Mouse (Mus musculus) midbrain, embryonic 16.5 days (tissue): ENCODE measurements around the gene Gm27021. TPM values are rescaled to one million over a fixed set of nuclear protein-coding genes. Genes with fewer than 3 reads are reported as not detected.

Experiments used
- ATAC-seq: fragments of 200-750 bp; cut with Nextera tagmentation; 2 replicates; pipeline ENCODE4 v1.8.0; 2017; ENCODE audit warnings: moderate TSS enrichment
- H3K27ac ChIP-seq: fragments of 300-500 bp; sonication (generic); 2 replicates; pipeline ENCODE4 v1.5.1; 2014; ENCODE audit warnings: mild to moderate bottlenecking, low read length, mixed read lengths
- H3K27me3 ChIP-seq: fragments of 300-500 bp; sonication (generic); 2 replicates; pipeline ENCODE4 v1.6.1; 2014; ENCODE audit warnings: low read depth, low read length, mixed read lengths; ENCODE audit not compliant: control insufficient read depth, insufficient read depth
- H3K36me3 ChIP-seq: fragments of 300-500 bp; sonication (generic); 2 replicates; pipeline ENCODE4 v1.6.1; 2014; ENCODE audit warnings: mild to moderate bottlenecking, low read length, moderate library complexity, mixed read lengths; ENCODE audit not compliant: control insufficient read depth, insufficient read depth
- H3K4me1 ChIP-seq: fragments of 300-500 bp; sonication (generic); 2 replicates; pipeline ENCODE4 v1.6.1; 2014; ENCODE audit warnings: mild to moderate bottlenecking, low read length, mixed read lengths; ENCODE audit not compliant: control insufficient read depth, insufficient read depth
- H3K4me2 ChIP-seq: fragments of 300-500 bp; sonication (generic); 2 replicates; pipeline ENCODE4 v1.6.1; 2014; ENCODE audit warnings: mild to moderate bottlenecking, low read length, mixed read lengths
- H3K4me3 ChIP-seq: fragments of 300-500 bp; sonication (generic); 2 replicates; pipeline ENCODE4 v1.5.1; 2014; ENCODE audit warnings: low read depth, mild to moderate bottlenecking, low read length, moderate library complexity, mixed read lengths
- H3K9ac ChIP-seq: fragments of 300-500 bp; sonication (generic); 2 replicates; pipeline ENCODE4 v1.6.1; 2014; ENCODE audit warnings: low read depth, low read length, mixed read lengths
- H3K9me3 ChIP-seq: fragments of 300-500 bp; sonication (generic); replicated peaks from 2 replicates; pipeline ENCODE4 v1.6.1; 2014; ENCODE audit warnings: mild to moderate bottlenecking, low read length, mixed read lengths; ENCODE audit not compliant: control insufficient read depth, poor library complexity, severe bottlenecking
- WGBS: fragments of 180-500 bp; shearing (Covaris S2); extraction: QIAGEN DNeasy Blood & Tissue Kit; methylation state at CpG from one replicate; pipeline ENCODE4 v1.1.7; 2014; 5-methylcytosine and 5-hydroxymethylcytosine counted together
- polyA plus RNA-seq: library from polyadenylated mRNA; unstranded; fragments of >200 nt; fragmentation: Nextera tagmentation; extraction: Ambion mirVana; gene quantifications from 2 replicates; pipeline ENCODE4 v1.2.1, GENCODE M21; 2015

Gm27021 gene
- polyA plus RNA-seq, 1 experiment from 2014 or later: 5.6 TPM

- WGBS: 91% methylated on average over 4 of the region's 4 CpGs
- no peak for ATAC-seq
These were observed 32.2 kb upstream of the Gm27021 start for GRCm38 (mm10) chr8:120700053-120700452.

GRCm38 (mm10) chr8:120699565-120699964, 31.7 kb upstream of the Gm27021 start:
- Histone ChIP-seq H3K9ac (no peak overlapping the region), H3K9me3 (no peaks in the 10 kb centered on the region), H3K4me2 (no peak overlapping the region), H3K27me3 (no peaks in the 10 kb centered on the region; the same call in 1 of the 2 replicates), H3K4me3 (no peak overlapping the region), H3K4me1 (no peaks in the 10 kb centered on the region), H3K36me3 (no peaks in the 10 kb centered on the region), H3K27ac (no peak overlapping the region)
- no peak for ATAC-seq
- 75% methylated on average over 2 of the region's 2 CpGs for WGBS

More at GRCm38 (mm10) chr8:120700053-120700452, 32.2 kb upstream of the Gm27021 start:
- no peak overlapping the region for H3K9ac ChIP-seq
- no peak overlapping the region for H3K4me3 ChIP-seq
- H3K4me1 ChIP-seq: no peaks in the 10 kb centered on the region
- no peak overlapping the region for H3K27ac ChIP-seq
- H3K4me2 ChIP-seq: no peak overlapping the region
- no peaks in the 10 kb centered on the region; the same call in 1 of the 2 replicates for H3K27me3 ChIP-seq
- H3K36me3 ChIP-seq: no peaks in the 10 kb centered on the region
- H3K9me3 ChIP-seq: no peaks in the 10 kb centered on the region

- ATAC-seq: no peak
- H3K27me3 ChIP-seq: no peaks in the 10 kb centered on the region; the same call in 1 of the 2 replicates
- H3K4me1 ChIP-seq: no peaks in the 10 kb centered on the region
- no peak overlapping the region for H3K9ac ChIP-seq
- H3K36me3 ChIP-seq: no peaks in the 10 kb centered on the region
- 79% methylated on average over 6 of the region's 6 CpGs for WGBS
- H3K9me3 ChIP-seq: no peaks in the 10 kb centered on the region
- H3K4me3 ChIP-seq: no peak overlapping the region
- no peak overlapping the region for H3K4me2 ChIP-seq
- no peak overlapping the region for H3K27ac ChIP-seq
These were observed 31.2 kb upstream of the Gm27021 start for GRCm38 (mm10) chr8:120699079-120699478.

GRCm38 (mm10) chr8:120698426-120698825, 30.5 kb upstream of the Gm27021 start:
- no peak overlapping the region for H3K9ac ChIP-seq
- H3K27ac ChIP-seq: no peak overlapping the region
- H3K36me3 ChIP-seq: no peaks in the 10 kb centered on the region
- no peak for ATAC-seq
- no peaks in the 10 kb centered on the region for H3K4me1 ChIP-seq
- H3K27me3 ChIP-seq: no peaks in the 10 kb centered on the region; the same call in 1 of the 2 replicates
- no peak overlapping the region for H3K4me3 ChIP-seq
- no peaks in the 10 kb centered on the region for H3K9me3 ChIP-seq
- no peak overlapping the region for H3K4me2 ChIP-seq
- 81% methylated on average over 7 of the region's 7 CpGs for WGBS

- Histone ChIP-seq H3K9ac (no peak overlapping the region), H3K4me2 (no peak overlapping the region), H3K36me3 (no peaks in the 10 kb centered on the region), H3K27me3 (no peaks in the 10 kb centered on the region; the same call in 1 of the 2 replicates), H3K4me1 (no peaks in the 10 kb centered on the region), H3K4me3 (no peak overlapping the region), H3K9me3 (no peaks in the 10 kb centered on the region), H3K27ac (no peak overlapping the region)
- ATAC-seq: no peak
These were observed 30.0 kb upstream of the Gm27021 start for GRCm38 (mm10) chr8:120697979-120698272.

GRCm38 (mm10) chr8:120697154-120697978, 29.5 kb upstream of the Gm27021 start:
- H3K4me1 ChIP-seq: no peaks in the 10 kb centered on the region
- H3K9me3 ChIP-seq: no peaks in the 10 kb centered on the region
- no peak overlapping the region for H3K4me3 ChIP-seq
- no peaks in the 10 kb centered on the region for H3K36me3 ChIP-seq
- ATAC-seq: no peak
- H3K27me3 ChIP-seq: no peaks in the 10 kb centered on the region; the same call in 1 of the 2 replicates
- H3K4me2 ChIP-seq: no peak overlapping the region
- H3K9ac ChIP-seq: no peak overlapping the region
- 76% methylated on average over 17 of the region's 17 CpGs for WGBS
- H3K27ac ChIP-seq: no peak overlapping the region

GRCm38 (mm10) chr8:120696401-120697153, 28.7 kb upstream of the Gm27021 start:
- no peaks in the 10 kb centered on the region for H3K9me3 ChIP-seq
- 52% methylated on average over 13 of the region's 13 CpGs for WGBS
- no peaks in the 10 kb centered on the region for H3K4me1 ChIP-seq
- H3K27ac ChIP-seq: no peak overlapping the region
- no peaks in the 10 kb centered on the region; the same call in 1 of the 2 replicates for H3K27me3 ChIP-seq
- H3K36me3 ChIP-seq: no peaks in the 10 kb centered on the region
- ATAC-seq: no peak
- H3K9ac ChIP-seq: no peak overlapping the region
- no peak overlapping the region for H3K4me2 ChIP-seq
- H3K4me3 ChIP-seq: no peak overlapping the region

GRCm38 (mm10) chr8:120693861-120694493, 26.1 kb upstream of the Gm27021 start:
- Histone ChIP-seq H3K9me3 (no peaks in the 10 kb centered on the region), H3K4me3 (no peak overlapping the region), H3K27me3 (no peaks in the 10 kb centered on the region), H3K9ac (no peak overlapping the region), H3K36me3 (no peaks in the 10 kb centered on the region), H3K4me1 (no peaks in the 10 kb centered on the region), H3K4me2 (no peak overlapping the region), H3K27ac (no peak overlapping the region)
- ATAC-seq: no peak
- 55% methylated on average over 22 of the region's 22 CpGs for WGBS

- H3K9me3 ChIP-seq: no peaks in the 10 kb centered on the region
These were observed 25.1 kb upstream of the Gm27021 start for GRCm38 (mm10) chr8:120692934-120693333.

More at GRCm38 (mm10) chr8:120692934-120693333, 25.1 kb upstream of the Gm27021 start:
- Histone ChIP-seq H3K9ac (no peak overlapping the region), H3K4me3 (no peak overlapping the region), H3K27me3 (no peaks in the 10 kb centered on the region), H3K36me3 (no peaks in the 10 kb centered on the region), H3K4me2 (no peak overlapping the region), H3K4me1 (no peaks in the 10 kb centered on the region), H3K27ac (no peak overlapping the region)
- no peak for ATAC-seq
- WGBS: 81% methylated on average over 4 of the region's 4 CpGs
